Mouse (Mus musculus): ENCODE data around the gene Clasp1. TPM values are rescaled to one million over a fixed set of nuclear protein-coding genes. Genes with fewer than 3 reads are reported as not detected.
A peak's percentile ranks its signal among the peaks of the same experiment; 100 is the strongest.
"Not testable (repeated sequence)": the region's sequence is repeated elsewhere in the genome, so short reads cannot be mapped to it uniquely, and the experiment has no call there.

The Clasp1 gene
- polyA plus RNA-seq, 1 experiment from 2014 or later = 71.6 TPM

DNA sequence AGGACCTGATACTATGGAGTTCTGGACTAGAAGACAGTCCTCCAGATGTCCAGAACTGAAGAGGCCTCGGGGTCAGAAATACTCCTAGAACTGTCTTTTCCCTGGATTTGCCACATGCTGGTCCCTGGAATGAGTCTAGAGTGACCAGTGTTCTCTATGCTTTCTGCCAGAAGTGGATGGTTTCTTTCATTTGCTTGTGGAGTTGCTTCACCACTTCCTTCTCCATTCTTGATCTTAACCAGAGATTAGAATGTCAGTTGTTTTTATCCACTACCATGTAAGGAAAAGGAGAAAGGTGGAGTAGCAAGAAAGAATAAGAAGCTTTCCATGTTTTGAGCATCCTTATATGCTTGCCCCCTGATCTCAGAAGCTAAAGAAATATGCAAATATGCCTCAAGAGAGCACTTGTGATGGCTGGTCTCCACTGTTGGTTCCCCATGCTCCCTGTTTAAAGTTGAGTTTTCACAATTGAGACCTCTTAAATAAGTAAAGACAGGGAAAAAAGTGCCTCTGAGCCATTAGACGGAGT, 191.4 kb downstream of the Clasp1 start:
- Histone ChIP-seq H3K27me3 (replicated peaks; ENCODE audit: control insufficient read depth, insufficient read depth, low read length) (no peaks in the 10 kb centered on the region), H3K4me2 (ENCODE audit: low read length) (no peak overlapping the region), H3K4me3 (ENCODE audit: low read depth, low read length) (no peak overlapping the region), H3K27ac (ENCODE audit: low read depth, low read length) (no peak overlapping the region), H3K9me3 (replicated peaks; ENCODE audit: control insufficient read depth, low read length) (no peaks in the 10 kb centered on the region), H3K9ac (ENCODE audit: low read length) (no peak overlapping the region), H3K36me3 (ENCODE audit: control insufficient read depth, insufficient read depth, low read length) (peaks cover 58% of the 10 kb centered on the region), H3K4me1 (ENCODE audit: control insufficient read depth, insufficient read depth, low read length) (no peaks in the 10 kb centered on the region)
- WGBS = 90% methylated on average over 2 of the region's 2 CpGs
- no peak for DNase-seq (ENCODE audit: low spot score)
- ATAC-seq = no peak

DNA sequence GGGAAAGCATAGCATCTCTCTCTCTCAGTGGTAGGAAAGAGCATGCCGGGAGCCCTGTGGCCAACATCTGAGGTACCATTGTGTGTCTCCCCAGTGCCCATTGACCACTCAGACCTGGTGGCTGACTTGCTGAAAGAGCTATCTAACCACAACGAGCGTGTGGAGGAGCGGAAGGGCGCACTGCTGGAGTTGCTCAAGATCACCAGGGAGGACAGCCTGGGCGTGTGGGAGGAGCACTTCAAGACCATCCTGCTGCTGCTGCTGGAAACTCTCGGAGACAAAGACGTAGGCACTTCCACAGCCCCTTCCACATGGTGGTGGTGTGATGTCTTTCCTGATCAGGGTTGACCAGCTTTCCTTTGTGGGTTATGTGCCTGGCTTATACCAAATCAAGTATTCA, 192.3 kb downstream of the Clasp1 start:
- Histone ChIP-seq H3K27ac (ENCODE audit: low read depth, low read length) (no peak overlapping the region), H3K9ac (ENCODE audit: low read length) (no peak overlapping the region), H3K9me3 (replicated peaks; ENCODE audit: control insufficient read depth, low read length) (no peaks in the 10 kb centered on the region), H3K4me3 (ENCODE audit: low read depth, low read length) (no peak overlapping the region), H3K27me3 (replicated peaks; ENCODE audit: control insufficient read depth, insufficient read depth, low read length) (no peaks in the 10 kb centered on the region), H3K36me3 (ENCODE audit: control insufficient read depth, insufficient read depth, low read length) (peaks cover 49% of the 10 kb centered on the region), H3K4me2 (ENCODE audit: low read length) (no peak overlapping the region), H3K4me1 (ENCODE audit: control insufficient read depth, insufficient read depth, low read length) (no peaks in the 10 kb centered on the region)
- ATAC-seq = no peak
- WGBS = 96% methylated on average over 8 of the region's 8 CpGs
- no peak for DNase-seq (ENCODE audit: low spot score)

DNA sequence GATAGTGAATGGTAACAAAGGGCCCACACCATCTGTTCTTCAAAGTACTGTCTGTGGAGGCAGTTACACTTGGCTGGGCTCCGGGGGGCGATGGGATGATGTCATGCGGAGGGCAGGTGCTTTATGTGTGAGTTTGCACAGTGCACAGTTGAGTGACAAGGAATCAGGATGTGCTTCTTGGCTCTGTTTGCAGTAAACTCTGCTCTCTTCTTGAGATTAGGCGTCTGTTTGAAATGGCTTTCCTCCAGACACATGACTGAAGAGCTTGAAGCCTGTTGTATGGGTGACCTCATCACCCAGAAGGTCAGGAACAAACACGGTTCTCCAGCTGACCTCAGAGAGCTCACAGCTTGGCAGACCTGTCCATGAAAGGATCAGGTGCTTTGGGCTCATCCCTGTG, 200.9 kb downstream of the Clasp1 start:
- Histone ChIP-seq H3K4me2 (ENCODE audit: low read length) (no peak overlapping the region), H3K9ac (ENCODE audit: low read length) (no peak overlapping the region), H3K4me1 (ENCODE audit: control insufficient read depth, insufficient read depth, low read length) (no peaks in the 10 kb centered on the region), H3K4me3 (ENCODE audit: low read depth, low read length) (no peak overlapping the region), H3K27me3 (replicated peaks; ENCODE audit: control insufficient read depth, insufficient read depth, low read length) (no peaks in the 10 kb centered on the region), H3K9me3 (replicated peaks; ENCODE audit: control insufficient read depth, low read length) (no peaks in the 10 kb centered on the region), H3K36me3 (ENCODE audit: control insufficient read depth, insufficient read depth, low read length) (peaks cover 54% of the 10 kb centered on the region), H3K27ac (ENCODE audit: low read depth, low read length) (no peak overlapping the region)
- DNase-seq (ENCODE audit: low spot score) (peak; percentile 20), ATAC-seq (peak; percentile 32; the same call in 1 of the 2 replicates)
- 84% methylated on average over 5 of the region's 5 CpGs for WGBS

DNA sequence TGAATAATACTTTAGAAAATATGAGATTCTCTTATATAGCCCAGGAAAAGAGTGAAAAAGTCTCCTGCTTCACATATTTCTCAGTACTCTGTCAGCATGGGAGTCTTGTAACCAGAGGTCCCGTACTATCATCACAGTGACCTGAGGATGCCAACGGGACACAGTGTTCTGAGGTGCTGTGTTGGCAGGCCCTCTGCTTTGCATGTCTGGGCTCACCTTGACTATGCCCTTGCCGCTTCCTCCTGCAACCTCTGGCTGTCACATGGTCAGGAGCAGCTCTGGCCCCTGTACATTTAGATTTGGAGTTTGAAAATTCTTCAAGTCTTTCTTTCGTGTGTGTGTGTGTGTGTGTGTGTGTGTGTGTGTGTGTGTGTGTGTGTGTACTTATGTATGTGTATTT, 204.1 kb downstream of the Clasp1 start:
- H3K9ac ChIP-seq (ENCODE audit: low read length) = no peak overlapping the region
- no peak overlapping the region for H3K27ac ChIP-seq (ENCODE audit: low read depth, low read length)
- no peak overlapping the region for H3K4me3 ChIP-seq (ENCODE audit: low read depth, low read length)
- no peaks in the 10 kb centered on the region for H3K27me3 ChIP-seq (replicated peaks; ENCODE audit: control insufficient read depth, insufficient read depth, low read length)
- no peak overlapping the region for H3K4me2 ChIP-seq (ENCODE audit: low read length)
- ATAC-seq (no peak), DNase-seq (ENCODE audit: low spot score) (no peak)
- no peaks in the 10 kb centered on the region for H3K9me3 ChIP-seq (replicated peaks; ENCODE audit: control insufficient read depth, low read length)
- WGBS = 94% methylated on average over 4 of the region's 4 CpGs
- peaks cover 84% of the 10 kb centered on the region for H3K36me3 ChIP-seq (ENCODE audit: control insufficient read depth, insufficient read depth, low read length)
- no peaks in the 10 kb centered on the region for H3K4me1 ChIP-seq (ENCODE audit: control insufficient read depth, insufficient read depth, low read length)

DNA sequence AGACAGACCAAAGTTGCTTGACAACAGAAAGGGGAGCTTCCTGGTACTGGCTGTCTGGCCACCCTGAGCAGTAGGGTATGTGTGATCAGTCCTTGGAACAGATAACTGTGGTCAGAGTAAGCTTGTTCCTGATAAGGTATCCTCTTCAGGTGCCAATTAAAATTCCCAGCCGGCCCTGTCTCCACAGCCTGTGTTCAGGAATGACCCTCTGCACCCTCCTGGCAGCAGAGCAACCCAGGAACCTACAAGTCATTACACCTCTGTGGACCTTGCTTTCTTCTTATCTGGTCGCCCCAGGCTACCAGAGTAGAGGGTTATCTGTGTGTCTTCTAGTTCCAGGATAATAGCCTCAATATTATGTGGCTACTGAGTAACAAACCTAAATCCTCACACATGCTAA, 206.5 kb downstream of the Clasp1 start:
- no peak overlapping the region for H3K9ac ChIP-seq (ENCODE audit: low read length)
- H3K27ac ChIP-seq (ENCODE audit: low read depth, low read length) = no peak overlapping the region
- ATAC-seq = no peak
- H3K4me1 ChIP-seq (ENCODE audit: control insufficient read depth, insufficient read depth, low read length) = no peaks in the 10 kb centered on the region
- H3K4me2 ChIP-seq (ENCODE audit: low read length) = no peak overlapping the region
- H3K4me3 ChIP-seq (ENCODE audit: low read depth, low read length) = no peak overlapping the region
- DNase-seq (ENCODE audit: low spot score) = no peak
- WGBS = 84% methylated on average over 2 of the region's 2 CpGs
- peaks cover 93% of the 10 kb centered on the region for H3K36me3 ChIP-seq (ENCODE audit: control insufficient read depth, insufficient read depth, low read length)
- H3K9me3 ChIP-seq (replicated peaks; ENCODE audit: control insufficient read depth, low read length) = no peaks in the 10 kb centered on the region
- no peaks in the 10 kb centered on the region for H3K27me3 ChIP-seq (replicated peaks; ENCODE audit: control insufficient read depth, insufficient read depth, low read length)

DNA sequence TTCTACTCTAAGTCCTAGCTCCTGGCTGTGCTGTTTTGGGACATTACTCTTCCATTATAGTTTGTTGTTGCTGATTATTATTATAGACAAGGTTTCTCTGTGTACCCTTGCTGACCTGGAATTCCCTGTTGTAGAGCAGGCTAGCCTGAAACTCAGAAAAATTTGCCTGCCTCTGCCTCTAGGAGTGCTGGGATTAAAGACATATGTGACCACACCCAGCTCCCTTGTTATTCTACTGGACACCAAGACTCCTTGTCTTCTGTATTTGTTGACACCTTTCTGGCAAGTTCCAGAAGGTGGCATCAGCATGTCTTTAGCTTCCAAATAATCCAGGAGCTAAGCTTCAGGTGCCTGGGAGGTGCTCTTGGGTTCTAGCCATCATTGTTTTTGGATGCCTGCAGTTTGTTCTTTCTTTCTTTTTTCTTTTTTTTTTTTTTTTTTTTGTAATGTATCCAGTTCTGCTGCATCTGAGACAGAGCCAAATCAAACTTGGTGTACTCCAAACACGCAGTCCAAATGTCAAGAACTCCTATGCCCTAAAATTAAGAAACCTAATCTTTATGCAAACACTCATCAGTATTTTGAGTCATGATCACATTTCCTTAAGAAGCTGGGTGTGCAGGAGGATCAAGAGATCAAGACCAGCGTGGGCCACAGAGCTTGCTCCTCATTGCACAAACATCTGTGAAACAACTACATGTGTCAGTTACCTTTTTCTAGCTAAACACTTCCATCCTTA, 208.8 kb downstream of the Clasp1 start:
- H3K9me3 ChIP-seq (replicated peaks; ENCODE audit: control insufficient read depth, low read length) = no peaks in the 10 kb centered on the region
- no peak overlapping the region for H3K4me2 ChIP-seq (ENCODE audit: low read length)
- H3K9ac ChIP-seq (ENCODE audit: low read length) = no peak overlapping the region
- H3K27ac ChIP-seq (ENCODE audit: low read depth, low read length) = no peak overlapping the region
- H3K4me1 ChIP-seq (ENCODE audit: control insufficient read depth, insufficient read depth, low read length) = no peaks in the 10 kb centered on the region
- DNase-seq (ENCODE audit: low spot score) (no peak), ATAC-seq (no peak)
- no peaks in the 10 kb centered on the region for H3K27me3 ChIP-seq (replicated peaks; ENCODE audit: control insufficient read depth, insufficient read depth, low read length)
- no peak overlapping the region for H3K4me3 ChIP-seq (ENCODE audit: low read depth, low read length)
- peaks cover 96% of the 10 kb centered on the region for H3K36me3 ChIP-seq (ENCODE audit: control insufficient read depth, insufficient read depth, low read length)
- WGBS = 92% methylated on average over 2 of the region's 2 CpGs

DNA sequence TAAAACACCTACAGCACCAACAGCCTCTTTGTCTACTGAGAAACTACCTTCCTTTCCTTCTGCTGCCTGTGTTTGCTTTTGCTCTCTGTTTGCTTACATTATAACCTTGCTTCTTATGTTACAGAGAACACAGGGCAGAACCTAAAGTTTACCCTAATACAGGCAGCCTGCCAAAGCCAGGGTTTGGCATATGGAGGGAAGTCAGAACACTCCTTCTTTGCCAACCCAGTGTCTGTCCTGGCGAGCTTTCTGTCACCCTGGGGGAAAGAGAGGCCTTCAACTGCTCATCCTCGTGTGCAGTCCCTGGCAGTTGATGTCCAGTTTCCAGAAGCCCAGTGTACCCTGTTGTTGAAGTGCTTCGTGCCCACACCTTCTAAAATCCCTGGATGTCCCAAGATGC, 209.5 kb downstream of the Clasp1 start:
- H3K9me3 ChIP-seq (replicated peaks; ENCODE audit: control insufficient read depth, low read length) = no peaks in the 10 kb centered on the region
- H3K27ac ChIP-seq (ENCODE audit: low read depth, low read length) = no peak overlapping the region
- 79% methylated on average over 3 of the region's 3 CpGs for WGBS
- no peaks in the 10 kb centered on the region for H3K27me3 ChIP-seq (replicated peaks; ENCODE audit: control insufficient read depth, insufficient read depth, low read length)
- H3K9ac ChIP-seq (ENCODE audit: low read length) = no peak overlapping the region
- peak; percentile 23 for DNase-seq (ENCODE audit: low spot score)
- H3K4me1 ChIP-seq (ENCODE audit: control insufficient read depth, insufficient read depth, low read length) = no peaks in the 10 kb centered on the region
- ATAC-seq = no peak
- H3K4me2 ChIP-seq (ENCODE audit: low read length) = no peak overlapping the region
- peaks cover 96% of the 10 kb centered on the region for H3K36me3 ChIP-seq (ENCODE audit: control insufficient read depth, insufficient read depth, low read length)
- H3K4me3 ChIP-seq (ENCODE audit: low read depth, low read length) = no peak overlapping the region

DNA sequence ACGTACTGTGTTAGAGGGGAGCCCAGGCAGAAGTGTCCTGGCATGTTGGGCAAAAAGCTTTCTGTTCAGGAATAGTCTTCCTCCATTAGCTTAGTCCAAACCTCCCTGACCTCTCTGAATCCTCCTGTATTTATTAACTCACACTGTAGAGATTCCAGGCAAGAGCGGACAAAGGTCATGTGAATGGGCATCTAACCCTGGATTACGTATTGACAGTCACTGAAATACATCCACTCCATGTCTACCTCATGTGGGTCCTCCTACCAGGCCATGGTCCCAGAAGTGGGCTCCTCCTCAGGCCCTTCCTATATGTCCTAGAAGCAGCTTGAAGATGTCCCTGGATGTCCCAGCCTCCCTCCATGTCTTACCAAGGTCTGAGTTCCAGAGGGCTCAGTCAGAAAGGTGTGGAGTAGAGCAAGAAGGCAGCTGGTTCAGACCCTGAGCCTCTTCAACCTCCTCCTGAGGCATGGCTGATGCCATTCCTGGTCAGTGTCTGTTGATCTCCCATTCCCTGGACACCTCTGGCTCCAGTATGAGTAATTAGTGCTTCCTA, 224.8 kb downstream of the Clasp1 start:
- DNase-seq (ENCODE audit: low spot score) (no peak), ATAC-seq (0 out of 2 replicates have a peak, but pooled peaks have one; percentile 4)
- H3K9me3 ChIP-seq (replicated peaks; ENCODE audit: control insufficient read depth, low read length) = no peaks in the 10 kb centered on the region
- no peak overlapping the region for H3K4me2 ChIP-seq (ENCODE audit: low read length)
- no peak overlapping the region for H3K27ac ChIP-seq (ENCODE audit: low read depth, low read length)
- WGBS = 84% methylated on average over 3 of the region's 3 CpGs
- H3K4me3 ChIP-seq (ENCODE audit: low read depth, low read length) = no peak overlapping the region
- H3K36me3 ChIP-seq (ENCODE audit: control insufficient read depth, insufficient read depth, low read length) = peaks cover 25% of the 10 kb centered on the region
- H3K4me1 ChIP-seq (ENCODE audit: control insufficient read depth, insufficient read depth, low read length) = no peaks in the 10 kb centered on the region
- no peaks in the 10 kb centered on the region for H3K27me3 ChIP-seq (replicated peaks; ENCODE audit: control insufficient read depth, insufficient read depth, low read length)
- no peak overlapping the region for H3K9ac ChIP-seq (ENCODE audit: low read length)

DNA sequence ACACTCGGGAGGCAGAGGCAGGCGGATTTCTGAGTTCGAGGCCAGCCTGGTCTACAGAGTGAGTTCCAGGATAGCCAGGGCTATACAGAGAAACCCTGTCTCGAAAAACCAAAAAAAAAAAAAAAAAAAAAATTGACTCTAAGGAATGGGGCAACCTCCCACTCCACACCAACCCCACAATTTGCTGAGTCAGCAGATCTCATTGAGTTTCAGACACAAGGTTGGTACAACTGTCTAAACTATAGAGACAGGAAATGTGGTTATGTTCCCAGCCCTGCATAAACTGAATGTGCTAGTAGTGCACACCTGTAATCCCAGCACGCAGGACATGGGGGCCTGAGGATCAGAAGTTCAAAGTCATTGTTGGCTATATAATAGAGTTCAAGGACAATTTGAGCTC, 232.2 kb downstream of the Clasp1 start:
- H3K4me1 ChIP-seq (ENCODE audit: control insufficient read depth, insufficient read depth, low read length); H3K27me3 ChIP-seq (replicated peaks; ENCODE audit: control insufficient read depth, insufficient read depth, low read length); H3K9me3 ChIP-seq (replicated peaks; ENCODE audit: control insufficient read depth, low read length); H3K36me3 ChIP-seq (ENCODE audit: control insufficient read depth, insufficient read depth, low read length); H3K9ac ChIP-seq (ENCODE audit: low read length); DNase-seq (ENCODE audit: low spot score); ATAC-seq; H3K27ac ChIP-seq (ENCODE audit: low read depth, low read length); H3K4me3 ChIP-seq (ENCODE audit: low read depth, low read length); H3K4me2 ChIP-seq (ENCODE audit: low read length): not testable (repeated sequence)
- 92% methylated on average over 4 of the region's 5 CpGs for WGBS
